Mouse (Mus musculus): Measurements from ENCODE around the gene Lrrc51. TPM values are rescaled to one million over a fixed set of nuclear protein-coding genes. Genes with fewer than 3 reads are reported as not detected.
A peak's percentile ranks its signal among the peaks of the same experiment; 100 is the strongest.

Gene Lrrc51
- 11.8 and 12.6 TPM in 2 replicates for polyA plus RNA-seq (2012; rRNA removed)

DNA sequence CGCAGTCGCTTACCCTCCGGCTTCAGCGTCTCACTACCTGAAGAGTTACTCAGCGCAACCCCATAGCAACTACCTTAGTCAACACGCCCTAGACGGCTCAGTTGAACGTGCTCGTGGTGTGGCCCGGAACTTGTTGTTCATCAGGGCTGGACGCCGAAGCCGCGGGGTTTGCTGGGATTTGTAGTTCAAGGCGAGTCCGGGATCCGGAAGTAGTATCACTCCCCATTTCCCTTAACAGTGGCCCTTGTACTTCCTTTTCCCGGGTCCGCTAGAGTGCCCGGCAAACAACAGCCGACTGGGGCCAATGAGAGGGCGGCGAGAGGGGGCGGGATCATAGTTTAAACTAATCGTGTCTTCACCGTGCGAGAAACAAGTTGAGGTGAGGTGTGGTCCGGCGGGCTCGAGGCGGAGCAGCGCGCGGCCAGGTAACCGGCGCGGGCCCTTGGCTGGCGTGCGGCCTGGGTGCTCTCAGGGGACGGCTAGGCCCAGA, at the start of gene Lrrc51, which contains the start of gene Numa1:
Gene Lrrc51 (minus strand): TSS at position 145 of the 490 bp plus-strand sequence.
Gene Numa1 (plus strand): TSS at position 361 of the 490 bp plus-strand sequence.
- Histone ChIP-seq H3K4me3 (ENCODE audit: insufficient read depth, low read length) (peak within 1 kb of the TSS; percentile 57), H3K4me1 (ENCODE audit: control insufficient read depth, insufficient read depth, low read length) (peaks cover 1% of the 10 kb centered on the region), H3K27ac (ENCODE audit: insufficient read depth, low read length) (no peak within 1 kb of the TSS)
- TF ChIP-seq CTCF (IDR thresholded peaks at IDR 0.05; ENCODE audit: extremely low read depth, insufficient read depth, low read length): no peak
- peak; percentile 83 for TF ChIP-seq POLR2A (IDR thresholded peaks at IDR 0.05; ENCODE audit: extremely low read depth, insufficient read depth, low read length)

DNA sequence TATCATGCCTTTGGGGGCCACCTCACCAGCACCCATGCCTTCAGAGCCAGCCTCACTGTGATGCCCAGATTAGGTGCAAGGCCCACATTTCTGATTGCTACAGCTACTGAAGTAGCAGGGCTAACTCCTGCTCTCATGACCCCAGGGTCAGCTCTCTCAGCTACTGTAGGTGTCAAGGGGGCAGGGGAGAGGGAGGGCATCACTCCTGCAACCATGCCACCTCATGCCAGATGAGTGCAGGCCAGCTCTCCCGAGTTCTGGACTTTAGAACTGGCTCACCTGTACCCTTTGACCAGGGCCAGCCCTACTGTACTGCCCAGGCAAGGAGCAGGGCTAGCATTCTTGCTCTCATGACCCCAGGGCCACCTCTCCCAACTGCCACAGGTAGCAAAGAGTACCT, 49.0 kb upstream of the Lrrc51 start:
- no peaks in the 10 kb centered on the region for H3K4me1 ChIP-seq (ENCODE audit: control insufficient read depth, insufficient read depth, low read length)
- TF ChIP-seq CTCF (IDR thresholded peaks at IDR 0.05; ENCODE audit: extremely low read depth, insufficient read depth, low read length) (no peak), POLR2A (IDR thresholded peaks at IDR 0.05; ENCODE audit: extremely low read depth, insufficient read depth, low read length) (no peak)

GRCm38 (mm10) chr7:101974505-101974904, 40.8 kb upstream of the Lrrc51 start:
- TF ChIP-seq POLR2A (IDR thresholded peaks at IDR 0.05; ENCODE audit: extremely low read depth, insufficient read depth, low read length): no peak
- no peak for TF ChIP-seq CTCF (IDR thresholded peaks at IDR 0.05; ENCODE audit: extremely low read depth, insufficient read depth, low read length)

More for the DNA sequence above, 49.0 kb upstream of the Lrrc51 start:
- no peak overlapping the region for H3K4me3 ChIP-seq (ENCODE audit: insufficient read depth, low read length)
- H3K27ac ChIP-seq (ENCODE audit: insufficient read depth, low read length): no peak overlapping the region

GRCm38 (mm10) chr7:101973730-101974129, 40.0 kb upstream of the Lrrc51 start:
- no peak for TF ChIP-seq POLR2A (IDR thresholded peaks at IDR 0.05; ENCODE audit: extremely low read depth, insufficient read depth, low read length)
- TF ChIP-seq CTCF (IDR thresholded peaks at IDR 0.05; ENCODE audit: extremely low read depth, insufficient read depth, low read length): no peak
- peaks cover 4% of the 10 kb centered on the region; the same call in 1 of the 2 replicates for H3K4me1 ChIP-seq (ENCODE audit: control insufficient read depth, insufficient read depth, low read length)
- no peak overlapping the region for H3K4me3 ChIP-seq (ENCODE audit: insufficient read depth, low read length)
- H3K27ac ChIP-seq (ENCODE audit: insufficient read depth, low read length): no peak overlapping the region

More at GRCm38 (mm10) chr7:101974505-101974904, 40.8 kb upstream of the Lrrc51 start:
- Histone ChIP-seq H3K27ac (ENCODE audit: insufficient read depth, low read length) (no peak overlapping the region), H3K4me3 (ENCODE audit: insufficient read depth, low read length) (no peak overlapping the region), H3K4me1 (ENCODE audit: control insufficient read depth, insufficient read depth, low read length) (peaks cover 4% of the 10 kb centered on the region; the same call in 1 of the 2 replicates)

- H3K4me1 ChIP-seq (ENCODE audit: control insufficient read depth, insufficient read depth, low read length): peaks cover 4% of the 10 kb centered on the region; the same call in 1 of the 2 replicates
- TF ChIP-seq CTCF (IDR thresholded peaks at IDR 0.05; ENCODE audit: extremely low read depth, insufficient read depth, low read length): no peak
- no peak for TF ChIP-seq POLR2A (IDR thresholded peaks at IDR 0.05; ENCODE audit: extremely low read depth, insufficient read depth, low read length)
- H3K4me3 ChIP-seq (ENCODE audit: insufficient read depth, low read length): no peak overlapping the region; the same call in 1 of the 2 replicates
Measured at GRCm38 (mm10) chr7:101971721-101972120, 38.0 kb upstream of the Lrrc51 start.

DNA sequence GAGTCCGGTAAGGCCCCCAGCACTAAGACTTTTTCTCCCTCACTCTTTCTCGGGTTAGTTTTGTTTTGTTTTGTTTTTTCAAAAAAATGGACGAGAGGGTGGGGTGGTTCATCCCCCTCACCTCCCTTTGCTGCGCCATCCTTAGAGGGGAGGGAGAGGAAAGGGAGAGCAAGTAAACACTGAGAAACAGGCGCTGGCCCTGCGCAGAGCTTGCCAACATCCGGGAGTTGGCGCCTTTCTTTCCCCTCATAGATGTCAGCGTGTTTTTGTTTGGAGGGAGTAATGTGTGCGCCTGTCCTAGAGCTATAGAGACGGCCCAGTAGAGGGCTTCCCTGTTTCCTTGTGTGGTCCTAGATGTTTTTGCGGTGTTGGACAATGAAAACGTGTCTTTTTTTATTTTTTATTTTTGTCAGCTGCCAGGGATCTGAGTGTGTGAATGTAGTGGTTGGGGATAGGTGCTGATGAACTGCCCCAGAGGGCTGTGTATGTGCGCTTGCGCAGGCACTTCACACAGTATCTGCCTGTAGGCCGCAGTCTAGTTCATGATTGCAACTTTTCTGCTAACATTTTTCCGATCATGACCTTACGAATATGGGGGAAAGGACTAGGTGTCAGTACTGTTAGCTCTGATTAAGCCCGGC, 37.2 kb upstream of the Lrrc51 start:
- H3K27ac ChIP-seq (ENCODE audit: insufficient read depth, low read length): peak overlapping the region; percentile 73

More at GRCm38 (mm10) chr7:101971721-101972120, 38.0 kb upstream of the Lrrc51 start:
- H3K27ac ChIP-seq (ENCODE audit: insufficient read depth, low read length): peak overlapping the region; percentile 73; the same call in 1 of the 2 replicates

DNA sequence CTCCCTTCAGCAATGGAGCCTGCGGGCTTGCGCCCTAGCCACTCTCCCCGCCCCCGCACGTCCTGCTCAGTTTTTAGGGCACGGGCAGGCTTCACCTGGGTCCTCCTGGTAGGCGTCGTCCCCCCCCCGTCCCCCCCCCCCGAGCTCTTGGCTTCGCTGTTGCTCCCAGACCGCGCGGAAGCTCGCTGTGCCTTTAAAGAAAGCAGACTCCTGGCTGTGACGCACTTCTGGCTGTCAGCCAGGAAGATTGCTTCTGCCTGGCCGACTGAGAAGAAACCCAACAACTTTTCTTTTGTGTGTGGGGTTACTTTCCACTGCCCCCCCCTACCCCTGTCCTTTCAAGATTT, 36.7 kb upstream of the Lrrc51 start:
- Histone ChIP-seq H3K27ac (ENCODE audit: insufficient read depth, low read length) (peak overlapping the region; percentile 92), H3K4me3 (ENCODE audit: insufficient read depth, low read length) (peak overlapping the region; percentile 74), H3K4me1 (ENCODE audit: control insufficient read depth, insufficient read depth, low read length) (peaks cover 4% of the 10 kb centered on the region; the same call in 1 of the 2 replicates)
- TF ChIP-seq CTCF (IDR thresholded peaks at IDR 0.05; ENCODE audit: extremely low read depth, insufficient read depth, low read length) (no peak), POLR2A (IDR thresholded peaks at IDR 0.05; ENCODE audit: extremely low read depth, insufficient read depth, low read length) (peak; percentile 53; the same call in 1 of the 2 replicates)

More for the DNA sequence above, 37.2 kb upstream of the Lrrc51 start:
- H3K4me1 ChIP-seq (ENCODE audit: control insufficient read depth, insufficient read depth, low read length): peaks cover 4% of the 10 kb centered on the region; the same call in 1 of the 2 replicates
- TF ChIP-seq POLR2A (IDR thresholded peaks at IDR 0.05; ENCODE audit: extremely low read depth, insufficient read depth, low read length) (0 out of 2 replicates have a peak, but pooled peaks have one; percentile 14), CTCF (IDR thresholded peaks at IDR 0.05; ENCODE audit: extremely low read depth, insufficient read depth, low read length) (no peak)
- peak overlapping the region; percentile 74 for H3K4me3 ChIP-seq (ENCODE audit: insufficient read depth, low read length)

DNA sequence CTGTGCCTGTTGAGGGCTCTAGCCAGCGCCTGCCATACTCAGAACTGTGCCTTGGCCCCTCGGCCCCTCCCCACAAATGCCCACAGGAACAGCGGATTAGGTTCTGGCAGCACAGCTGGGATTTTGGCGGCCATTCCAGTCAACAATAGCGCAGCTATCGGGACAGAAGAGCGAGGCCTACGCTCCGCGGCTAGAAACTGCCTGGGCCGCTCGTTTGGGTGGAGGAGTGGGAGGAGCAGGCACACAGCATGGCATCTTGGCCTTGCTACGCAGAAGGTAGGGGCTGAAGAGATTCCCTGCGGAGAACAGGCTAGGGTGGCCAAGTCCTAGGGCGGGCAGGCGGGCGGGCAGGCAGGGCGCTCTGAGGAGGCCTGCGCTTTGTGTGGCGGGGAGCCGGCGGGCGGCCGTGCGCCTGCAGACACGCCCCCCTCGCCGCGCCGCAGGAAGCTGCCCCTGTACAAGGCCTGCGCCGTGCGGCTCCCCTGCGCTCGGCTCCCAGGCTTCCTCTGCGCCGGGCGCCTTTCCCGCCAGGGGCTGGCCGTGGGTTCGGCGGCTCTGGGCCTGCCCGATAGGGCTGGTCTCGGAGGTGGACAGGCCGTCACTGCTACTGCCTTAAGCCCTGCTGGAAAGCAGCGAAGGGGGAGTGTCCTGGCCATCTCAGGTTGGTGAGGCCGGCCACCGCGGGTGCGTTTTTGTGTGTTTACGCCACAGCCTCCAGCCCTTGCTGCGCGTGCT, 36.2 kb upstream of the Lrrc51 start:
- TF ChIP-seq CTCF (IDR thresholded peaks at IDR 0.05; ENCODE audit: extremely low read depth, insufficient read depth, low read length) (no peak), POLR2A (IDR thresholded peaks at IDR 0.05; ENCODE audit: extremely low read depth, insufficient read depth, low read length) (no peak)
- Histone ChIP-seq H3K4me1 (ENCODE audit: control insufficient read depth, insufficient read depth, low read length) (peaks cover 2% of the 10 kb centered on the region; the same call in 1 of the 2 replicates), H3K27ac (ENCODE audit: insufficient read depth, low read length) (peak overlapping the region; percentile 92), H3K4me3 (ENCODE audit: insufficient read depth, low read length) (peak overlapping the region; percentile 74)

DNA sequence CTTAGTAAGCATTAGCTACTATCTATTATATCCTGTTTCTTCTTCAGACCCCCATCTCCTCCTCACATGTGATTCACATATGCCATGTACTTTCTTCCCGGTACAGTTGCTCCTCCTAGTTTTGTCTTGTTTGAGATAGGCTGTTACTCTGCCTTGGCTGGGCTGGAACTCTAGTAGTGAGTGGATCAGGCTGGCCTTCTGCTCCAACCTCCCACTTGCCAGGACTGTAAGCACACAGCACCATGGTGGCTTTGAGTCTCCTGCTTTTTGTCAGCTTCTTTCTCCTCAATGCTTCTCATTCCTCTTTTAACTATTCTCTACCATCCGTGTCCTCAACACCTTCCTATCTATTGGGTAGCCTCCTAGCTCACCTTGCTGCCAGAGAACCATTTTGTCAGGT, 35.1 kb upstream of the Lrrc51 start:
- no peak overlapping the region for H3K4me3 ChIP-seq (ENCODE audit: insufficient read depth, low read length)
- TF ChIP-seq POLR2A (IDR thresholded peaks at IDR 0.05; ENCODE audit: extremely low read depth, insufficient read depth, low read length): no peak
- TF ChIP-seq CTCF (IDR thresholded peaks at IDR 0.05; ENCODE audit: extremely low read depth, insufficient read depth, low read length): no peak
- H3K27ac ChIP-seq (ENCODE audit: insufficient read depth, low read length): no peak overlapping the region
- H3K4me1 ChIP-seq (ENCODE audit: control insufficient read depth, insufficient read depth, low read length): no peaks in the 10 kb centered on the region

Data from cortical plate, adult 2 months (tissue).